Mouse (Mus musculus) cerebellum, adult 8-10 months (tissue): Measurements from ENCODE around the gene Papolg.
"Not testable (repeated sequence)": the region's sequence is repeated elsewhere in the genome, so short reads cannot be mapped to it uniquely, and the experiment has no call there.

Experiments used
- DNase-seq: peaks from one replicate; pipeline ENCODE4 v3.0.0; 2022

Papolg gene

DNA sequence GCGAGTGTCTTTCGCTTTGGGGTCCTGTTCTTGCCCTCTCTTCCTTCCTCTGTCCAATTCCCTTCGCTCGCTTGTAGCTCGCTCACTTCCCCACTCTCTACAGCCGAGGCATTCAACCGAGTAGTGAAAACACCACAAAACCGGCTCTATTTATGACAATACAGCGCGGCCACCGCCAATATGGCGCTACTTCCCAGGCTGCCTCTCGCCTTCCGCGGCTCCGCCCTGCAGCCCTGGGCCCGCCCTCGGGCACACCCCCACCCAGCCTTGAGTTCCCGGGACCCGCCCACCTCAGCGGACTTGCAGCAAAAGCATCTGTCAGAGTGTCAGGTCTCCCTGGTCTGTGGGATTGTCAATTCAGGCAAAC is at the start of gene Papolg:
Papolg (minus strand) TSS at position 194 of the 367 bp plus-strand sequence.
- peak; percentile 86 for DNase-seq

GRCm38 (mm10) chr11:23928146-23928545 is 33.1 kb upstream of the Papolg start:
- DNase-seq: not testable (repeated sequence)

DNA sequence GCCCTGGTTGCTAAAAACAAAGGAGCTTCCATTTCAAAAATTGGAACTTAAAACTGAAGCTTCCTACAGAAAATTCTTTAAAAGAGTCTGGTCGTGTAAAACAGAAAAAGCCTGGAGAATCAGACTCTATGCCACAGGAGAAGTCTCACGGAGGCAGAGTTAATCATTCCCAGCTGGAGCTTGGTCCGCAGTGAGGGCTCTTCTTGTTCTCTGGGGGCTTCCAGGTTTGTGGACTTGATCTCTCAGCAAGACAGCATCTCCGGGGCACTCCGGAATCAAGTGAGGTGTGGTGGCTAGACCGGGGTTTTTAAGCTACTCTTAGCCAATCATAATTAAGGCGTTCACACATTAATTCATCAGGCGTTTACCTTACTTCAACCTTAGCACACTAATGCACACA is 32.6 kb upstream of the Papolg start:
- DNase-seq: no peak

DNA sequence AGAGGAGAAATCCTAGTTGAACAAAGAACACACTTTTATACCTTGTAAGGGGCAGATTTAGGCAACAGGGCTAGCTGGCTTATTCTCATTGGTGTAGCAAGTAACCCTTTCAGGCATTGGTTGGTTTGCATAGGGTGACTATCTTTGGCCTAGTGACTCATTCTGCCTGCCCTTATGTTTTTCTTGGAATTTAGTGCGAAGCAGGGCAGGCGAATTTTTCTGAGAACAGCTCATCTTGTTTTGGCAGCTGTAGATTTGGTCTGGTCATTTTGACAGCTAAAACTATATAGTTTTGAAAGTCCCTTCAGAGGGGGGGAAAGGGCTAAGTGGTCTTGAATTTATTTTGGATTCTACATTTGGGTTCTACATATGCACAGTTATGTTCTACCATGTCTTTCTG is 18.8 kb upstream of the Papolg start:
- not testable (repeated sequence) for DNase-seq

- DNase-seq: no peak
Measured at GRCm38 (mm10) chr11:23903909-23904308, 8.9 kb upstream of the Papolg start.

DNA sequence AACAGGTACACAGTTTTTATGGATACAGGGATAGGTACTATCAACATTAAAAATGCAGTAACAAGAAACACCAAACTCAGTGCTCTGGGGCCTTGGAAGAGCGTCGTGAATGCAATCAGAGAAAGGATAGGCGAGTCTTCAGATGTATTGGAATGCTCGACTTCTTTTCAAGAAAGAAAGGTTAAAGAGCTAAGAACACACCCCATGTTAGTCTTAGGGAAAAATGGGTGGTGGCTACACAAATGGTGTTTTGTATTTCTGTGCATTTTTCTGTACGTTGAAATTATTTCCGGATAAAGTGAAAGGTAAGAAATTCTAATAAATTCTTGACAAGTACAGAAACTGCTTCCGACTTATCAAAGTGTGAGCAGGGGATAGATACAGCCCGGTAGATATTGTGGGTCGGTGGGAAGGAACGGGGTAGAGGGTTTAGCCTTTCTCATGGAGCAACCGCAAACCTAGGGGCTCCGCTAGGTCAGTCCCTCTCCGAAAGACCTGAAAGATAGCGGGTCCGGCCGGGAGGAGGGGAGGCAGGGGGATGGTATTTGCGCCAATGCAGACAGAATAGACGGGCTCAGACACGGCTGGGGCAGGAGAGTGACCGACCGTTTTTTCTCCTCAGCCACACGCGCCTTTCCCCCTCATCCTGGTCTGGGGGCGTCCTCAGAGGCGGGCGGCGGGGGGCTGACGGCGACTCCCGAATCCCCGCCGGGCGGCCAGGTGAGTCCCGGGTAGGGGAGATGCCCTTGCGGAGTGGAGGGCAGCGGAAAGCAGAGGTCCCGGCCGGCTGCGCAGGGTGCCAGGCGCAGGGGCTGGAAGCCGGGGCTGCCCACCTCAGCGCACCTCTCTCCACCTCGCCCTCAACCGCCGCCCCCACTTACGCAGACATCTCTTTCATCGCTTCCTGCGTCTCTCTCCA is 653 bp downstream of the Papolg start:
- DNase-seq: no peak

DNA sequence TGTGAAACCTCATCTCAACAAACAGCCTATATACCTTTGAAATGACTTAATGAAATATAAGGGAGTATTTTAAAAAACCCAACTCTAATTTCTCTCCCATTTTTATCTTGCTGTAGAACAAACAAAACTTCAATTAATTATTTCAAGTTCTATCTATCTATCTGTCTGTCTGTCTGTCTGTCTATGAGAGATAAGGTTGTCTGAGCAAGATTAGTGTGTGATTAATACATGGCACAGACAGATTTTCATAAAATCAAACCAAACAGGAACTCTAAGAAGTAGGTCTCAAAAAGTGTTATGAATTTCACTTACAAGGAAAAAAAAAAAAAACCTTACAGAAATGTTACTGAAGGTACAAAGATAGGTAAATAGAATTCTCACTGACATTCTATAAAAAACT is 1.5 kb downstream of the Papolg start:
- DNase-seq: no peak

DNA sequence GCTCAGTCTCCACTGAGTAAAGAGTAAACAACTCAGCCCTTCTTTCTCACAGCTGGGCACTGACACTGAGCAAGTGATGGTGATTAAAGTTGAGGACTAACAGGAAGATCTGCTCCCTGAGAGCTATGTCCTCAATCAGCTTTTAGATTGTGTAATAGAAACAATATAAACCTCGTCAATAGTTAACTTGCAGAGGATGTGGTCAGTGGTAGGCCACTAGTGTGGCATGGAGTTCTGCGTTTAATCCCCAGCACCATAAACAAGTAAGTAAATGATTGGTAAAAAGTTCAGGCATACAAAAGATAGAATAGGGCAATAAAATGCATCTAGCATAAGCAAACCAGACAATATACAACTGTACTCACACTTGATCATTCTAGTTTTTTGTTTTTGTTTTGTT is 30.7 kb downstream of the Papolg start:
- no peak for DNase-seq

DNA sequence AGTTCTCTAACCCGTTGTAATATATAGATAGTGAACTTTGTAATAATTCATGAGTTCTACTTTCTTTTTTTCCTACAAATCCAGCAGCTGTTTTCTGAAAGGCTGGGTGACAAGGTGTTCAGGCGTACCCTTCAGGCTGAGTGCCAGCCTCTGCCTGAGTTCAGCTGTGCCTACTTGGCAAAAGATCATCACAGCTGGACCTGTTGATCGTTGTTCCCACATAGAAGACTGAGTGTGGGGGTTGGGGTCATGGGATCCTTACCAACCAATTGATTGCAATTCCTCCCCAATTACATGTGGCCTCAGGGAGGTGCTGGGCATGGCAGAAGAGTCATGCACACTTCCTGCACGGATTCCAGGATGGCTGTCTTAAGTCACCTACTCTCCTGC is 38.3 kb downstream of the Papolg start:
- no peak for DNase-seq

GRCm38 (mm10) chr11:23856054-23856722 is 38.9 kb downstream of the Papolg start:
- no peak for DNase-seq

DNA sequence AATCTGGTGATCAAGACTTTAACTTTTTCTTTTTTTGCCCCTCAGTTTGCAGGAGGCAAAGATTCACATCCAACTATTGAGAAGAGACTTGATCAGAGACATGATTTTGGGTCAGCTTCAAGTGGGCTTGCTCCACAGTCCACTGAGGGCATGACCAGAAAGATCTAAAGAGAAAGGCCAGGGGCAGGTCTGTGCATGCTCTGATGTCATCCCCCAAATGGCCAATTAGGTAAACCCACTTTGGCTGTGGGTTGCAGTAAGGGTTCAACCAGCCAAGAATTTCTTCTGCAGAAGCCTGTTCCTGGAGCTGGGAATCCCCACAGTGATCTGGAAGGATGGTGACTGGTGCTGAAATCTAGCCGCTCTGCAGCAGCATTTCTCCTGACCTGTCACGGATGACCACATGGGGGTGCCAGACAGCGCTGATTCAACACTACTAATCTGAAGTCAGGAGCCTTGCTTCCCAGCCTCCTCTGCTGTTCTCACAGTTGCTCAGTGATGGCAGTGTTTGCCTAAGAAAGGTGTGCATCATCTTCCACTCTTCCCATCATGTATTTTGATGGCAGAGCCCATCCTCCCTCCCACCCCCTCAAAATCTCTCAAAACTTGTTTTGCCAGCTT is 39.8 kb downstream of the Papolg start:
- peak; percentile 62 for DNase-seq

DNA sequence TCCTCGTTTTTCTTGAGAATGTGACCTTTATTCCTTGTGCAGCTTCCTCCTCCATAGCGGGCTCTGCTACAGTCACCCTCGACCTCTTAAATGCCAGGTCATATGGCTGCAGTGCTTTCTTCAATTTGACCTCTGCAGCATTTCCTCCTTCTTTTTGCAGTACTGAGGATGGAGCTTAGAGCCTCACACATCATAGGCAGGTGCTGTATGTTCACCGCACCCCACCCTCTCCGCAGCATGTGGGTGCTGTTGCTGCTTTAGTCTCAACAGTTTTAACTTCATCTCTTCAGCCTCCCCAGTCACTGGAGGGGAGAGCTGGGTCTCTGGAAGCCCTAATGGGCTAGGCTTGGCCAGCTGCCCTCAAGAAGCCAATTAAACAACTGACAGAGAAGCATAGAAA is 41.7 kb downstream of the Papolg start:
- no peak for DNase-seq

DNA sequence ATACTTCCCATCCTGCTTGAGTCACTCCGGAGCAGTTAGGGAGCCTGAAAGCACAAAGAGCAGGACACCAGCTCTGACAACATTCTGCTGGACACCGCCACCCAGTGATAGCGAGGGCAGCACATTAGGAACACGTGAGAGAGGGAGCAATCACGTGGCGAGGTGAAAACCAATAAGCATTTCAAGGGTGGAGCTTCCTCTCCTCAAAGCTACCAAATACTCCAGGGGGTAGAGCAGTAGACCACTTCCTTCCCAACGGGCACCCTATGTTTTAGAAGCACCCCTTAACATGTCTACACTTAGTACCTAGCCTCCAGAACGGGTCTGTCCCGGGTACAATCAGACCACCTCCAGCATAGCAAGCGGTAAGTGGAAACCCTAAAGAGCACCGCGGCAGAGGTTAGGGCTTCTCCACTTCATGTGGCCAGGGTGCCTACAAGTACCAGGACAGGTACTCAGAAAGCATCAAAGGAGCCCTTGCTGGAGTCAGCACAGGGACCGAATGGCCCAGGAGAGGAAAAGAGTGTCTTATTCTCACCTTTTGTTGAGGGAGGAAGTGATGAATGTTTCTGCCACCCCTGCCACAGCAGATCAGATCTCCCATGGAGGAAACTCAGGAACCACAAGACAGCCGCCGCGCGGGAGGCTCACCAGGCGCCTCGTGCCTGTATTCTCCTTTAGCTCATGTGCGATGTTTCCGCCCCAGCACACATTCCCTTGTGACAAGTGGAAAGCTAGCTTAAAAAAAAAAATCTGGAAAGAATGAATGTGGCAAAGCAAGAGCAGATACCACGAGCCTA is 48.8 kb downstream of the Papolg start:
- DNase-seq: no peak

- no peak for DNase-seq
Measured at GRCm38 (mm10) chr11:23823244-23823643, 71.8 kb downstream of the Papolg start.

GRCm38 (mm10) chr11:23821652-23822051 is 73.4 kb downstream of the Papolg start:
- DNase-seq: no peak

DNA sequence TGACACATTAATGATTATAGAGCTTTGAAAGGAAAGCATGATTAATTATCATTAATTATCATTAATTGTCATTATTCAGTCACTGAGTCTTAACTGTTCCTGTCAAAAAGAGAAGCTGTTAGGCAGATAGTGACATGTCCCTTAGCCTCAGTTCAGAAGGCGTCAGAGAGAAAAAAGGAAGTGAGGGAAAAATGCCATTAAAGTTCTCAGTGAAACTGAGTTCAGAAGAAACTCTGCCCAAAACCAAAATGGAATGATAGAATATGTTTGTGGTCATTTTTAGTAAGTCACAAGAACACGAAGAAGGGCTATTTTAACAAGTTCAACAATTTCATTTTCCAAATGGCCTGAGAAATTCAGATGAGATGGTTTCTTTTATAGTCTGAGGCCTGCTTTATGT is 74.1 kb downstream of the Papolg start:
- no peak for DNase-seq

DNA sequence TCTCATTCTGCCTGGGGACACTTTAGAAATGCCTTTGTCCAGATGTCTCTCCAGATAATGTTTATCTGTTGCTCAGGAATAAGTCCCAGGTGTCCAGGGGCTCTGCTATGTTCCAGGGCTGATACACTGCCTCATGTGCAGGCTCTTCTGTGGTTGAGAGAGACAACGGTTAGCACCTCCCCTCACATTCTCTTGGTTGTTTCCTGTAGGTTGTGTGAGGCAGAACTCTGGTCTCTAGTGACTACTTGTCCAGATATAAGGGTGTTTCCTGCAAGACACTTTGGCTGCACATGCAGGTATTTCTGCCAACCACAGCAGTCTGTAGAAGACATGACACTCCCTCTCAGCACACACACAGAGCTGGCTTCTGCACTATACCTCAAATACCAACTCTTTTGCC is 76.3 kb downstream of the Papolg start:
- DNase-seq: no peak
